Mouse (Mus musculus): Measurements from ENCODE around the gene Col15a1. TPM values are rescaled to one million over a fixed set of nuclear protein-coding genes. Genes with fewer than 3 reads are reported as not detected.
A peak's percentile ranks its signal among the peaks of the same experiment; 100 is the strongest.

Gene Col15a1
- polyA plus RNA-seq, 1 experiment from 2014 or later, result 6.4 TPM

- Histone ChIP-seq H3K9me3 (no peaks in the 10 kb centered on the region), H3K36me3 (no peaks in the 10 kb centered on the region), H3K9ac (no peak overlapping the region), H3K27me3 (replicated peaks) (no peaks in the 10 kb centered on the region), H3K4me2 (no peak overlapping the region), H3K27ac (replicated peaks) (no peak overlapping the region), H3K4me1 (peaks cover 50% of the 10 kb centered on the region), H3K4me3 (no peak overlapping the region)
- no peak for ATAC-seq (ENCODE audit: extremely low read depth, insufficient number of reproducible peaks, low FRiP score, low TSS enrichment)
- WGBS, result 75% methylated on average over 7 of the region's 7 CpGs
These were observed 22.5 kb downstream of the Col15a1 start for GRCm38 (mm10) chr4:47230498-47230897.

DNA sequence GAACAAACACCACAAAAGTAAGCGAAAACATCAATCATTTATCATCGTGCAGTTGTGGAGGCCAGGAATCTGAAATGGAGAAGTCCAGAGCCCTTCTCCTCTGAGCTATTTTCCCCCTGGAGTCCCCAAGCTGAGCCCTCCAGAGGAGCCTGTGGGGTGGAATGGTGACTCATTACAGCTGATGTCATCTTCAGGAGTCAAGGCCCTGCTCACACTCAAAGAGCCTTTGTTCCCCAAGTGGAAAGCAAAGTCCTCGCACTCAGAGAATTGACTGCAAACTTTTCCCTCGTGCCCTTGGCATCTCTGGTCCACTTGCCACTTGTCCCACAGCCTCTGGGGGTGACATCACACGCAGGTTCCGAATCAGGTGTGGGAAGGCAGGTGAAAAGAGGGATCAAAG, 23.4 kb downstream of the Col15a1 start:
- no peaks in the 10 kb centered on the region for H3K9me3 ChIP-seq
- 58% methylated on average over 6 of the region's 6 CpGs for WGBS
- H3K27me3 ChIP-seq (replicated peaks), result no peaks in the 10 kb centered on the region; the same call in 1 of the 2 replicates
- peaks cover 51% of the 10 kb centered on the region for H3K4me1 ChIP-seq
- H3K4me2 ChIP-seq, result no peak overlapping the region
- H3K27ac ChIP-seq (replicated peaks), result peak overlapping the region; percentile 54
- H3K36me3 ChIP-seq, result no peaks in the 10 kb centered on the region
- no peak overlapping the region for H3K4me3 ChIP-seq
- H3K9ac ChIP-seq, result no peak overlapping the region
- ATAC-seq (ENCODE audit: extremely low read depth, insufficient number of reproducible peaks, low FRiP score, low TSS enrichment), result no peak

DNA sequence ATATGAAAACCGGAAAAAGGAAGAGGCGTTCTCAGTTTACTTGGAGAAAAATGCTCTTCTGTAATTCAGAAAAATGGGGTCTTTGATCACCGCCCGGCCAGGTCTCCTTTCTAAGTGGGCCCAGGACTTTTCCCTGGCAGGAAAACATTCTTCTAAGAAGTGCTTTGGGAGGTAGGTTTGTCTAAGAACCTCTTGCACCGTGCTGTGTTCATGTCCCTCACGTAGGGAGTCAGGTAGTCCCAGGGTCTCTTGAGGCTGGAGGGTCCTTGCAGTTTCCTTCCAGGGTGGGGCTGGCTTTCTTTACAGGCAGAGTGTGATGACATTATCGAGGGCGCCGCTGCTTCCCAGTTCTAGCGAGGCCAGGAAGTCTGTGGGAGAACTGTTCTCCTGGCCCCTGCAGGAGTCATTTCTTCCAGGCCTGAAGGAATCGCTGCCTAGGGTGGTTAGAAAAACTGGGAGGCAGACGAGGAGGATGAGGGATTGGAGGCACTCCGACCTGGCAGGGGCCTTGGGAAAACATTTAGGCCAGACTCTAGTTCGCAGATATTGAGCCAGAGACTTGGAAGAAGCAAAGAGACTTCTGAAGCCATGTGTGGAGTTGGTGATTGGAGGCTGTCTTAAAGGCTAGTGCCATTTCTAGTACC, 25.4 kb downstream of the Col15a1 start:
- no peak overlapping the region for H3K9ac ChIP-seq
- peak overlapping the region; percentile 40; the same call in 1 of the 2 replicates for H3K27ac ChIP-seq (replicated peaks)
- no peak overlapping the region for H3K4me2 ChIP-seq
- no peaks in the 10 kb centered on the region for H3K9me3 ChIP-seq
- peaks cover 34% of the 10 kb centered on the region for H3K4me1 ChIP-seq
- no peak overlapping the region for H3K4me3 ChIP-seq
- no peak for ATAC-seq (ENCODE audit: extremely low read depth, insufficient number of reproducible peaks, low FRiP score, low TSS enrichment)
- H3K27me3 ChIP-seq (replicated peaks), result peaks cover 9% of the 10 kb centered on the region
- WGBS, result 57% methylated on average over 14 of the region's 14 CpGs
- no peaks in the 10 kb centered on the region for H3K36me3 ChIP-seq

DNA sequence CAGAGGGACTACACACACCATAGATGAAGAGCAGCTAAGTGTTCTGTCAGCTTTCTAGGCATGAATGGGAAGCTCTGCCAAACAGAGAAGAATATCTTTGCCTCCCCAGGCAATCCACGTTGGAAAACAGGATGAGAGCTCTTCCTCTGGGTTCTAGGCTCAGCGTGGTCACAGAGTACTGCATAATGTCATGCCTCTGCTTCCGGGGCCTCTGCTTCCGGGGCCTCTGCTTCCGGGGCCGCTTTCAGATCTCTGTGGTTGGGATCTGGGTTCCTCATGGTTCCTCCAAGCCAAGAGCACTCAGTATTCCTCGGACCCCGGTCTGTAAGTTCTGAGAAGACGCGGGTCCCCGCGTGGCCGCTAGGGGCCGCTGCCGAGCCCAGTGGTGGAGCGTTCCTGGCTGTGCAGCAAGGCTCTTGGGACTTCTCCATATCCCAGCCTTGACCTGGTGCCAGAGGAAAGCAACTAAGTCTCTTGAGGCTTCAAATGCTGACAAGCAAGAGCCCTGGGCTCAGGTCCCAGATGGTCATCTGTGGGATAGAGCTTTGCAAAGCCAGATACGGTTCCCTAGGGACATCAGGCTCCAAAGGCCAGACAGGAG, 26.8 kb downstream of the Col15a1 start:
- Histone ChIP-seq H3K36me3 (no peaks in the 10 kb centered on the region), H3K4me1 (peaks cover 34% of the 10 kb centered on the region), H3K4me3 (no peak overlapping the region), H3K4me2 (no peak overlapping the region), H3K9me3 (no peaks in the 10 kb centered on the region), H3K27ac (replicated peaks) (no peak overlapping the region), H3K9ac (no peak overlapping the region), H3K27me3 (replicated peaks) (peaks cover 9% of the 10 kb centered on the region)
- ATAC-seq (ENCODE audit: extremely low read depth, insufficient number of reproducible peaks, low FRiP score, low TSS enrichment), result no peak
- WGBS, result 18% methylated on average over 17 of the region's 17 CpGs

GRCm38 (mm10) chr4:47235312-47235711, 27.4 kb downstream of the Col15a1 start:
- Histone ChIP-seq H3K4me1 (peaks cover 32% of the 10 kb centered on the region), H3K9ac (no peak overlapping the region), H3K36me3 (no peaks in the 10 kb centered on the region), H3K9me3 (no peaks in the 10 kb centered on the region), H3K4me2 (no peak overlapping the region), H3K4me3 (no peak overlapping the region), H3K27ac (replicated peaks) (no peak overlapping the region), H3K27me3 (replicated peaks) (peaks cover 9% of the 10 kb centered on the region)
- WGBS, result 46% methylated on average over 3 of the region's 3 CpGs
- no peak for ATAC-seq (ENCODE audit: extremely low read depth, insufficient number of reproducible peaks, low FRiP score, low TSS enrichment)

- H3K9me3 ChIP-seq, result no peaks in the 10 kb centered on the region
- H3K27me3 ChIP-seq (replicated peaks), result peaks cover 9% of the 10 kb centered on the region
- H3K4me3 ChIP-seq, result no peak overlapping the region
- no peak overlapping the region for H3K4me2 ChIP-seq
- no peak for ATAC-seq (ENCODE audit: extremely low read depth, insufficient number of reproducible peaks, low FRiP score, low TSS enrichment)
- H3K9ac ChIP-seq, result no peak overlapping the region
- H3K27ac ChIP-seq (replicated peaks), result no peak overlapping the region
- WGBS, result 64% methylated on average over 7 of the region's 7 CpGs
- peaks cover 28% of the 10 kb centered on the region for H3K4me1 ChIP-seq
- H3K36me3 ChIP-seq, result no peaks in the 10 kb centered on the region
These were observed 28.1 kb downstream of the Col15a1 start for GRCm38 (mm10) chr4:47236104-47236503.

DNA sequence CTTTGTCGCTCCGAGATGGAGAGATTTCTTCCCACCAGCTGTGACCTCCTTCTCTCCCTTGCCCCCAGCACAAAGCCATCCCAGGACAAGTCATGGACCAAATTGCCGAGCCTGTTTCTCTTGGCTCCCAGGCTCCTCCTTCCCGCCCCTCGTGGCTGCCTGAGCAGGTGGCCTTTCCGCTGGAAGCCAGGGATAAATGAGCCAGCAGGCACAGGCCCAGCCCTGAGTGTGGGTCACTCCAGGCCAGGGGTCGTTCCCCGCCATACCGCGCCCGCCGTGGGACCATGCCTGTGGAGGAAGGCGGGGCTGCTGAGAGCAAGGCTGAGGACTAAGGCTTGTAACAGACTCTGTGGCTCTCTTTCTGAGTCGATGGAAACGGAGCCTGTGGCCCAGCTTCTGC, 29.3 kb downstream of the Col15a1 start:
- Histone ChIP-seq H3K4me2 (no peak overlapping the region), H3K4me3 (no peak overlapping the region), H3K27me3 (replicated peaks) (peaks cover 9% of the 10 kb centered on the region), H3K36me3 (no peaks in the 10 kb centered on the region), H3K4me1 (peaks cover 26% of the 10 kb centered on the region), H3K27ac (replicated peaks) (no peak overlapping the region), H3K9me3 (no peaks in the 10 kb centered on the region), H3K9ac (no peak overlapping the region)
- 48% methylated on average over 15 of the region's 15 CpGs for WGBS
- ATAC-seq (ENCODE audit: extremely low read depth, insufficient number of reproducible peaks, low FRiP score, low TSS enrichment), result no peak

DNA sequence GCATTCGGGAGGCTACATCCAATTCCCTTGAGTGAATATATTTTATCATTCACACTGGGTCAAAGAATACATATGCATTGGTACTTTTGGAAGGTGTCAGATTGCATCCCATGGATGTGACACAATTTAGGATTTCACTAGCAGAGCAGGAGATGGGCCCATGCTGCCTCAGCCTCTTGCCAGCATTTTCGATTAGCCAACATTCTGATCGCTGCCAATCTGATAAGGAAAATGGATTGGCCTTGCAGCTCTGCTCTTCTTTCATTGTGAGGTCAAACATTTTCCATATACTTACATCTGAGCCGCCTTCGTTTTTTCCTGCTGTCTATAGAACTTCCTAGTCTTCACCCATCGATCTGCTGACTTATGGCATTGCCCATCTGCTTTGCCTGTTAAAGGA, 31.2 kb downstream of the Col15a1 start:
- Histone ChIP-seq H3K4me3 (no peak overlapping the region), H3K27me3 (replicated peaks) (peaks cover 9% of the 10 kb centered on the region), H3K4me1 (peaks cover 17% of the 10 kb centered on the region), H3K36me3 (no peaks in the 10 kb centered on the region), H3K9me3 (no peaks in the 10 kb centered on the region), H3K9ac (no peak overlapping the region), H3K27ac (replicated peaks) (no peak overlapping the region), H3K4me2 (no peak overlapping the region)
- ATAC-seq (ENCODE audit: extremely low read depth, insufficient number of reproducible peaks, low FRiP score, low TSS enrichment), result no peak
- WGBS, result 77% methylated on average over 6 of the region's 6 CpGs

DNA sequence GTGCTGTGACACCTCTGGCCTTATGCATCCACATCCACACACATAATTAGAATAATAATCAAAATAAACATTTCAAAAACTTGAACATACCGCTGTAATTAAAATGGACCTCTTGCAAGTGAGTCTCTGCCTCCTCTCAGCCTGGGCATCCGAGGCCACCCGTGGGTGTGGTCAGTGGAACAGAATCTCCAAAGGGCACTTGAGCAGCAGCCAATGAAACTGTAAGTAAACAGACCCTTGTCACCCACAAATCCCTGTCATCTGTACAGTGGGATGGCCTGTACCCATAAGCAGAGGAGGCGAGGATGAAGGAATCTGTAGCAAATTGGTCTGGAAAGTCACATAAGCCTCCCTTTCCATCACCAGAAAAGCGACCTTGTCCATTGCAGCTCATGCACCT, 32.9 kb downstream of the Col15a1 start:
- Histone ChIP-seq H3K9me3 (no peaks in the 10 kb centered on the region), H3K4me1 (0 out of 2 replicates have a peak, but pooled peaks cover 4% of the 10 kb centered on the region), H3K4me3 (no peak overlapping the region), H3K36me3 (no peaks in the 10 kb centered on the region), H3K27ac (replicated peaks) (no peak overlapping the region), H3K4me2 (no peak overlapping the region), H3K27me3 (replicated peaks) (peaks cover 9% of the 10 kb centered on the region), H3K9ac (no peak overlapping the region)
- no peak for ATAC-seq (ENCODE audit: extremely low read depth, insufficient number of reproducible peaks, low FRiP score, low TSS enrichment)
- 73% methylated on average over 5 of the region's 5 CpGs for WGBS

- Histone ChIP-seq H3K27ac (replicated peaks) (no peak overlapping the region), H3K4me1 (peaks cover 7% of the 10 kb centered on the region; the same call in 1 of the 2 replicates), H3K9ac (no peak overlapping the region), H3K9me3 (no peaks in the 10 kb centered on the region), H3K27me3 (replicated peaks) (peaks cover 6% of the 10 kb centered on the region), H3K4me3 (no peak overlapping the region), H3K4me2 (no peak overlapping the region), H3K36me3 (no peaks in the 10 kb centered on the region)
- 72% methylated on average over 4 of the region's 4 CpGs for WGBS
- no peak for ATAC-seq (ENCODE audit: extremely low read depth, insufficient number of reproducible peaks, low FRiP score, low TSS enrichment)
These were observed 34.2 kb downstream of the Col15a1 start for GRCm38 (mm10) chr4:47242127-47242526.

DNA sequence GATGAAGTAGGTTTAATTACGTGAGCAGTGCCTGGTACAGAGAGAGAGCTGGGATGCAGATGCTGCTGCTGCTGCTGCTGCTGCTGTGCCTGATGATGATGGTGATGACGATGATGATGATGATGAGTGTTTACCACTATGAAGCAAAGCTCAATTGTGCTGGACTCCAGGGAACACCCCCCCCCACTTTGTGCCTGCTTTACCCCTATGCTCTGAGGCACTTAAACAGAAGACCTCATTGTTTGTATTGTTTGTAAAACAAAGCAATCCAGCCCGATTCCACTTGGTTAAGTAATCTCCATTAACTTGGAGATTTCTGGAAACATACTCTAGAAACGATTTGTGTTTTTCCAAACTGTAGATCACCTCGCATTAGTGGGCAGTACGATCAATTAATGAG, 36.7 kb downstream of the Col15a1 start:
- H3K4me2 ChIP-seq, result no peak overlapping the region
- no peak overlapping the region for H3K9ac ChIP-seq
- H3K36me3 ChIP-seq, result no peaks in the 10 kb centered on the region
- no peak overlapping the region for H3K4me3 ChIP-seq
- no peak overlapping the region for H3K27ac ChIP-seq (replicated peaks)
- H3K4me1 ChIP-seq, result peaks cover 25% of the 10 kb centered on the region
- no peaks in the 10 kb centered on the region for H3K9me3 ChIP-seq
- WGBS, result 83% methylated on average over 6 of the region's 6 CpGs
- H3K27me3 ChIP-seq (replicated peaks), result no peaks in the 10 kb centered on the region
- no peak for ATAC-seq (ENCODE audit: extremely low read depth, insufficient number of reproducible peaks, low FRiP score, low TSS enrichment)

- no peak overlapping the region for H3K9ac ChIP-seq
- no peak overlapping the region for H3K27ac ChIP-seq (replicated peaks)
- H3K4me3 ChIP-seq, result no peak overlapping the region
- H3K4me2 ChIP-seq, result no peak overlapping the region
- 90% methylated on average over 18 of the region's 18 CpGs for WGBS
- ATAC-seq (ENCODE audit: extremely low read depth, insufficient number of reproducible peaks, low FRiP score, low TSS enrichment), result no peak
- peaks cover 25% of the 10 kb centered on the region for H3K4me1 ChIP-seq
- H3K36me3 ChIP-seq, result no peaks in the 10 kb centered on the region
- H3K9me3 ChIP-seq, result no peaks in the 10 kb centered on the region
- no peaks in the 10 kb centered on the region for H3K27me3 ChIP-seq (replicated peaks)
These were observed 37.7 kb downstream of the Col15a1 start for GRCm38 (mm10) chr4:47245621-47246020.

All from heart, embryonic 13.5 days (tissue).